Mouse (Mus musculus): ENCODE results near the gene Casc1.

DNA sequence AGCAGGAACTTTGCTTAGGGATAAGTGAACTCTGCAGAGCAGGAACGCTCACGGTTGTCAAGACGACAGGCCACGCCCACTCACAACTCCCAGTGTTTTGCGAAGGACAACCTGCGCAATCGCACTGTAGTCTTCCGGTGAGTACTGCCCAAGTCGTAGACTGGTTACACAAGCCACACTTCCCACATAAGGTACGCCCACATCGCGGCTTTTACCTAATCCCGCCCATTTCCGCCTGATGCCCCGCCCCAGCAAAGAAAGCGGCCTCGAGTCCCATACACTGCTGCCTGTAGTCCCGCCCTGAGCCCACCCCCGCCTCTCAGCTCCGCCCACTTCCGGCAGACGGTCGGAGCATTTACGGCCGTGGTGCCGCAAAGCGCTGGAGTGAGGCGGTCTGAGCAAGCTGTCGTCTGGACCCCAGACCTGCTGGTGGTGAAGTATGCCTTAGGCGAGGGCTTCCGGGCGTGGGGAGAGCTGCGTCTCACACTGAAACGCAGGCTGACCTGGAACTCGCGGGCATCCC lies at the start of gene Casc1, which contains the start of gene Etfrf1:
- TF ChIP-seq CTCF (IDR thresholded peaks at IDR 0.05; ENCODE audit: borderline replicate concordance, extremely low read depth, insufficient read depth, insufficient read length) (no peak), POLR2A (IDR thresholded peaks at IDR 0.05; ENCODE audit: borderline replicate concordance, extremely low read depth, insufficient read depth, insufficient read length, poor library complexity, severe bottlenecking) (peak; percentile 89; the same call in 1 of the 2 replicates)

Measured in brain, embryonic 14.5 days (tissue).